Mouse (Mus musculus): ENCODE results near the gene Tmem259. TPM values are rescaled to one million over a fixed set of nuclear protein-coding genes. Genes with fewer than 3 reads are reported as not detected.

Gene Tmem259
- 47.6 and 49.5 TPM in 2 replicates for polyA plus RNA-seq (2012)

GRCm38 (mm10) chr10:79984195-79984816, at the start of gene Tmem259:
Tmem259 (minus strand) TSS chr10:79984330.
- H3K27me3 ChIP-seq (ENCODE audit: control insufficient read depth): peaks cover 23% of the 10 kb centered on the region
- H3K9me3 ChIP-seq (ENCODE audit: control insufficient read depth, low read length): peaks cover 6% of the 10 kb centered on the region; the same call in 1 of the 2 replicates
- H3K4me3 ChIP-seq (replicated peaks): peak within 1 kb of the TSS; percentile 91
- peaks cover 84% of the 10 kb centered on the region for H3K4me1 ChIP-seq (ENCODE audit: control insufficient read depth)
- TF ChIP-seq TAL1 (IDR thresholded peaks at IDR 0.05; ENCODE audit: low read length) (no peak), GATA1 (IDR thresholded peaks at IDR 0.05; ENCODE audit: low read length) (no peak)
- peaks cover 38% of the 10 kb centered on the region for H3K36me3 ChIP-seq (ENCODE audit: control insufficient read depth)

GRCm38 (mm10) chr10:80032799-80033480, 48.8 kb upstream of the Tmem259 start:
- H3K27me3 ChIP-seq (ENCODE audit: control insufficient read depth): no peaks in the 10 kb centered on the region
- peaks cover 33% of the 10 kb centered on the region for H3K4me1 ChIP-seq (ENCODE audit: control insufficient read depth)
- TF ChIP-seq GATA1 (IDR thresholded peaks at IDR 0.05; ENCODE audit: low read length): no peak
- TF ChIP-seq TAL1 (IDR thresholded peaks at IDR 0.05; ENCODE audit: low read length): no peak
- no peak overlapping the region for H3K4me3 ChIP-seq (replicated peaks)
- peaks cover 69% of the 10 kb centered on the region for H3K36me3 ChIP-seq (ENCODE audit: control insufficient read depth)
- no peaks in the 10 kb centered on the region for H3K9me3 ChIP-seq (ENCODE audit: control insufficient read depth, low read length)

- H3K27me3 ChIP-seq (ENCODE audit: control insufficient read depth): no peaks in the 10 kb centered on the region
- peaks cover 68% of the 10 kb centered on the region for H3K36me3 ChIP-seq (ENCODE audit: control insufficient read depth)
- peaks cover 48% of the 10 kb centered on the region for H3K4me1 ChIP-seq (ENCODE audit: control insufficient read depth)
- H3K4me3 ChIP-seq (replicated peaks): no peak overlapping the region
- TF ChIP-seq GATA1 (IDR thresholded peaks at IDR 0.05; ENCODE audit: low read length) (no peak), TAL1 (IDR thresholded peaks at IDR 0.05; ENCODE audit: low read length) (no peak)
- H3K9me3 ChIP-seq (ENCODE audit: control insufficient read depth, low read length): no peaks in the 10 kb centered on the region
These were observed 46.6 kb upstream of the Tmem259 start for GRCm38 (mm10) chr10:80030736-80031135.

GRCm38 (mm10) chr10:80030191-80030590, 46.1 kb upstream of the Tmem259 start:
- Histone ChIP-seq H3K36me3 (ENCODE audit: control insufficient read depth) (peaks cover 63% of the 10 kb centered on the region), H3K9me3 (ENCODE audit: control insufficient read depth, low read length) (no peaks in the 10 kb centered on the region)

DNA sequence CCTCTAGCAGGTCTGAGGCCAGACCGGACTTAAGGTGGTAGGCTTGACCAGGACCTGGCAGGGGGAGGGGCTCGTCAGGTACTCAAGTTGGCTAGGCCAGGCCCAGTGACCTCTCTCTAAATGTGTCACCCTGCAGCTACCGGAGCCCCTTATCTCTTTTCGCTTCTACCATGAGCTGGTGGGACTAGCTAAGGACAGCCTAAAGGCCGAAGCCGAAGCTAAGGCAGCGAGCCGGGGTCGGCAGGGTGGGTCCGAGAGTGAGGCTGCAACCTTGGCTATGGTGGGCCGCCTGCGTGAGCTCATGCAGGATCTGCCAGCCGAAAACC, 44.4 kb upstream of the Tmem259 start:
- H3K4me3 ChIP-seq (replicated peaks): no peak overlapping the region

More at GRCm38 (mm10) chr10:80030191-80030590, 46.1 kb upstream of the Tmem259 start:
- no peak for TF ChIP-seq GATA1 (IDR thresholded peaks at IDR 0.05; ENCODE audit: low read length)
- no peak for TF ChIP-seq TAL1 (IDR thresholded peaks at IDR 0.05; ENCODE audit: low read length)
- Histone ChIP-seq H3K4me3 (replicated peaks) (no peak overlapping the region), H3K4me1 (ENCODE audit: control insufficient read depth) (peaks cover 54% of the 10 kb centered on the region), H3K27me3 (ENCODE audit: control insufficient read depth) (no peaks in the 10 kb centered on the region)

GRCm38 (mm10) chr10:80027681-80028520, 43.8 kb upstream of the Tmem259 start:
- H3K9me3 ChIP-seq (ENCODE audit: control insufficient read depth, low read length): no peaks in the 10 kb centered on the region
- H3K4me1 ChIP-seq (ENCODE audit: control insufficient read depth): peaks cover 49% of the 10 kb centered on the region
- H3K4me3 ChIP-seq (replicated peaks): no peak overlapping the region
- TF ChIP-seq TAL1 (IDR thresholded peaks at IDR 0.05; ENCODE audit: low read length): no peak
- no peak for TF ChIP-seq GATA1 (IDR thresholded peaks at IDR 0.05; ENCODE audit: low read length)
- H3K27me3 ChIP-seq (ENCODE audit: control insufficient read depth): no peaks in the 10 kb centered on the region
- H3K36me3 ChIP-seq (ENCODE audit: control insufficient read depth): peaks cover 60% of the 10 kb centered on the region

More for the DNA sequence above, 44.4 kb upstream of the Tmem259 start:
- TF ChIP-seq GATA1 (IDR thresholded peaks at IDR 0.05; ENCODE audit: low read length): no peak
- TF ChIP-seq TAL1 (IDR thresholded peaks at IDR 0.05; ENCODE audit: low read length): no peak
- Histone ChIP-seq H3K9me3 (ENCODE audit: control insufficient read depth, low read length) (no peaks in the 10 kb centered on the region), H3K4me1 (ENCODE audit: control insufficient read depth) (peaks cover 54% of the 10 kb centered on the region), H3K27me3 (ENCODE audit: control insufficient read depth) (no peaks in the 10 kb centered on the region), H3K36me3 (ENCODE audit: control insufficient read depth) (peaks cover 58% of the 10 kb centered on the region)

DNA sequence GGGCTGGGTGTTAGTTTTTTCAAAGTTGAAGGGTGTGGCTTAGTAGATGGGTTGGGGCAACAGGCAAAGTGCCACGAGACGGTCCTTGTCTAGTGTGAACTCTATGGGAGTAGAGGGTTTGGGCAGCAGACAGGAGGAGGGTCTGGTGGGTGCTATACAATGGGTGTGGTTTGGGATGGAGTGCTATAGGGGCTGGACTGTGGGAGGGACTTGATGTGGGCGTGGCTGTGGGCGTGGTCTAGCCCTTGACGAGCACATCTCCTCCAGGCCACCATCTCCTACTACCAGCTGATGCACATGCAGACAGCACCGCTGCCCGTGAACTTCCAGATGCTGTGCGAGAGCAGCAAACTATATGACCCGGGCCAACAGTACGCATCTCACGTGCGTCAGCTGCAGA, 41.8 kb upstream of the Tmem259 start:
- Histone ChIP-seq H3K4me1 (ENCODE audit: control insufficient read depth) (peaks cover 53% of the 10 kb centered on the region), H3K27me3 (ENCODE audit: control insufficient read depth) (no peaks in the 10 kb centered on the region), H3K36me3 (ENCODE audit: control insufficient read depth) (peaks cover 72% of the 10 kb centered on the region), H3K9me3 (ENCODE audit: control insufficient read depth, low read length) (no peaks in the 10 kb centered on the region), H3K4me3 (replicated peaks) (no peak overlapping the region)
- no peak for TF ChIP-seq GATA1 (IDR thresholded peaks at IDR 0.05; ENCODE audit: low read length)
- no peak for TF ChIP-seq TAL1 (IDR thresholded peaks at IDR 0.05; ENCODE audit: low read length)

GRCm38 (mm10) chr10:80025463-80025862, 41.3 kb upstream of the Tmem259 start:
- no peak overlapping the region for H3K4me3 ChIP-seq (replicated peaks)
- TF ChIP-seq TAL1 (IDR thresholded peaks at IDR 0.05; ENCODE audit: low read length) (no peak), GATA1 (IDR thresholded peaks at IDR 0.05; ENCODE audit: low read length) (no peak)
- peaks cover 72% of the 10 kb centered on the region for H3K36me3 ChIP-seq (ENCODE audit: control insufficient read depth)
- H3K4me1 ChIP-seq (ENCODE audit: control insufficient read depth): peaks cover 57% of the 10 kb centered on the region
- H3K9me3 ChIP-seq (ENCODE audit: control insufficient read depth, low read length): no peaks in the 10 kb centered on the region
- no peaks in the 10 kb centered on the region for H3K27me3 ChIP-seq (ENCODE audit: control insufficient read depth)

- peaks cover 72% of the 10 kb centered on the region for H3K36me3 ChIP-seq (ENCODE audit: control insufficient read depth)
- no peak overlapping the region for H3K4me3 ChIP-seq (replicated peaks)
- H3K27me3 ChIP-seq (ENCODE audit: control insufficient read depth): no peaks in the 10 kb centered on the region
- H3K4me1 ChIP-seq (ENCODE audit: control insufficient read depth): peaks cover 61% of the 10 kb centered on the region
- H3K9me3 ChIP-seq (ENCODE audit: control insufficient read depth, low read length): no peaks in the 10 kb centered on the region
- TF ChIP-seq GATA1 (IDR thresholded peaks at IDR 0.05; ENCODE audit: low read length): no peak
- no peak for TF ChIP-seq TAL1 (IDR thresholded peaks at IDR 0.05; ENCODE audit: low read length)
These were observed 40.9 kb upstream of the Tmem259 start for GRCm38 (mm10) chr10:80025044-80025347.
